Mouse (Mus musculus) MEL (cell line): ENCODE results near the gene B020031M17Rik. TPM values are rescaled to one million over a fixed set of nuclear protein-coding genes. Genes with fewer than 3 reads are reported as not detected.
"Not testable (repeated sequence)": the region's sequence is repeated elsewhere in the genome, so short reads cannot be mapped to it uniquely, and the experiment has no call there.

Source experiments
- DNase-seq: peaks from one replicate; pipeline ENCODE4 v3.0.0; 2011; ENCODE audit warnings: low read depth, low spot score
- H3K27ac ChIP-seq: 2 replicates; pipeline ENCODE4 v1.5.1; 2012; ENCODE audit warnings: low read depth, mild to moderate bottlenecking, control low read depth, low read length, moderate library complexity; ENCODE audit not compliant: control insufficient read depth
- H3K27me3 ChIP-seq, 2 experiments: fragments of 150-350 bp in 1 of 2; sonication (generic) in 1 of 2; 2 replicates each; pipeline ENCODE4 v1.6.1; 2012; ENCODE audit warnings: low read length in 2 of 2, mild to moderate bottlenecking in 2 of 2, improper control_type of control experiment in 1 of 2, moderate library complexity in 1 of 2; ENCODE audit not compliant: insufficient read depth in 2 of 2, control insufficient read depth in 1 of 2
- H3K36me3 ChIP-seq, 2 experiments: 2 replicates each; pipeline ENCODE4 v1.6.1; 2012 to 2014; ENCODE audit warnings: low read length in 2 of 2, improper control_type of control experiment in 1 of 2, inconsistent platforms in 1 of 2, mild to moderate bottlenecking in 1 of 2; ENCODE audit not compliant: insufficient read depth in 2 of 2, control insufficient read depth in 1 of 2
- H3K4me1 ChIP-seq, 2 experiments: fragments of 150-350 bp in 1 of 2; sonication (generic) in 1 of 2; 2 replicates each; pipeline ENCODE4 v1.6.1; 2012; ENCODE audit warnings: low read length in 2 of 2, improper control_type of control experiment in 1 of 2, mild to moderate bottlenecking in 1 of 2; ENCODE audit not compliant: insufficient read depth in 2 of 2, control insufficient read depth in 1 of 2
- H3K4me3 ChIP-seq, 2 experiments: fragments of 150-350 bp in 1 of 2; sonication (generic) in 1 of 2; 2 replicates each; pipeline ENCODE4 v1.5.1; 2012; ENCODE audit warnings: low read depth in 2 of 2, low read length in 2 of 2, mild to moderate bottlenecking in 2 of 2, moderate library complexity in 2 of 2, control low read depth in 1 of 2, improper control_type of control experiment in 1 of 2; ENCODE audit not compliant: control insufficient read depth in 1 of 2, insufficient read depth in 1 of 2
- H3K79me2 ChIP-seq: 2 replicates; pipeline ENCODE4 v1.6.1; 2012; ENCODE audit warnings: mild to moderate bottlenecking, low read length, moderate library complexity; ENCODE audit not compliant: control insufficient read depth, poor library complexity, insufficient read depth
- H3K9ac ChIP-seq: 2 replicates; pipeline ENCODE4 v1.6.1; 2012; ENCODE audit warnings: low read depth, mild to moderate bottlenecking, control low read depth, low read length, moderate library complexity; ENCODE audit not compliant: control insufficient read depth, poor library complexity, severe bottlenecking
- H3K9me3 ChIP-seq: fragments of 150-350 bp; sonication (generic); replicated peaks from 2 replicates; pipeline ENCODE4 v1.6.1; 2012; ENCODE audit warnings: mild to moderate bottlenecking, low read length, improper control_type of control experiment, moderate library complexity; ENCODE audit not compliant: insufficient read depth
- polyA plus RNA-seq, 2 experiments: library from polyadenylated mRNA; stranded (reverse) in 1 of 2; unstranded in 1 of 2; fragments of >175 nt in 1 of 2; fragments of >200 nt in 1 of 2; gene quantifications; 2 replicates each; pipeline versions ENCODE4 v1.2.1 to v1.2.4; 2012; ENCODE audit warnings: low replicate concordance in 2 of 2, low read depth in 1 of 2; ENCODE audit not compliant: insufficient read length in 2 of 2, insufficient read depth in 1 of 2, missing spikeins in 1 of 2
- total RNA-seq: library from RNA; depleted of rRNA; stranded (reverse); fragments of 300-350 nt; gene quantifications from 2 replicates; pipeline ENCODE4 v1.2.3, GENCODE M21; 2012; rRNA removed

B020031M17Rik gene
- total RNA-seq (not detected in 2 replicates), polyA plus RNA-seq (not detected)

GRCm38 (mm10) chr13:119950706-119951105 is at the start of gene B020031M17Rik:
B020031M17Rik (minus strand) TSS chr13:119950806.
- not testable (repeated sequence) for H3K79me2 ChIP-seq, H3K9me3 ChIP-seq, H3K36me3 ChIP-seq, H3K9ac ChIP-seq, H3K4me1 ChIP-seq, H3K27ac ChIP-seq, H3K4me3 ChIP-seq, H3K27me3 ChIP-seq, DNase-seq

- H3K27me3 ChIP-seq, DNase-seq, H3K36me3 ChIP-seq, H3K27ac ChIP-seq, H3K9ac ChIP-seq, H3K4me3 ChIP-seq, H3K9me3 ChIP-seq, H3K79me2 ChIP-seq, H3K4me1 ChIP-seq: not testable (repeated sequence)
Observed at GRCm38 (mm10) chr13:119999215-119999614, 48.6 kb upstream of the B020031M17Rik start.

GRCm38 (mm10) chr13:119998442-119999086 is 48.0 kb upstream of the B020031M17Rik start:
- H3K36me3 ChIP-seq, H3K9ac ChIP-seq, H3K79me2 ChIP-seq, H3K9me3 ChIP-seq, DNase-seq, H3K27me3 ChIP-seq, H3K4me3 ChIP-seq, H3K27ac ChIP-seq, H3K4me1 ChIP-seq: not testable (repeated sequence)

GRCm38 (mm10) chr13:119991917-119992496 is 41.4 kb upstream of the B020031M17Rik start:
- H3K4me3 ChIP-seq, H3K27me3 ChIP-seq, DNase-seq, H3K79me2 ChIP-seq, H3K9me3 ChIP-seq, H3K36me3 ChIP-seq, H3K27ac ChIP-seq, H3K9ac ChIP-seq, H3K4me1 ChIP-seq: not testable (repeated sequence)

GRCm38 (mm10) chr13:119991264-119991663 is 40.7 kb upstream of the B020031M17Rik start:
- not testable (repeated sequence) for H3K79me2 ChIP-seq, H3K4me1 ChIP-seq, H3K9ac ChIP-seq, H3K4me3 ChIP-seq, H3K9me3 ChIP-seq, H3K27me3 ChIP-seq, H3K36me3 ChIP-seq, DNase-seq, H3K27ac ChIP-seq

- H3K4me1 ChIP-seq, H3K36me3 ChIP-seq, DNase-seq, H3K27ac ChIP-seq, H3K9me3 ChIP-seq, H3K9ac ChIP-seq, H3K4me3 ChIP-seq, H3K79me2 ChIP-seq, H3K27me3 ChIP-seq: not testable (repeated sequence)
Observed at GRCm38 (mm10) chr13:119969163-119969562, 18.6 kb upstream of the B020031M17Rik start.

- H3K27ac ChIP-seq, H3K27me3 ChIP-seq, H3K4me1 ChIP-seq, H3K9ac ChIP-seq, DNase-seq, H3K9me3 ChIP-seq, H3K79me2 ChIP-seq, H3K36me3 ChIP-seq, H3K4me3 ChIP-seq: not testable (repeated sequence)
Observed at GRCm38 (mm10) chr13:119968193-119968592, 17.6 kb upstream of the B020031M17Rik start.
